Mouse (Mus musculus) embryonic fibroblast, embryonic 13.5 days (primary cell): ENCODE measurements around the gene Slc16a3.

Experiments used
- CTCF ChIP-seq: IDR thresholded peaks from 2 replicates; pipeline ENCODE4 v1.5.1; 2011; ENCODE audit warnings: mild to moderate bottlenecking, control low read depth, low read length, moderate library complexity, borderline replicate concordance; ENCODE audit not compliant: insufficient read depth
- POLR2A ChIP-seq: IDR thresholded peaks from 2 replicates; pipeline ENCODE4 v1.6.1; 2011; ENCODE audit warnings: low read depth, mild to moderate bottlenecking, control low read depth, low read length, moderate library complexity

- TF ChIP-seq CTCF (no peak), POLR2A (no peak)
Measured at GRCm38 (mm10) chr11:121001966-121002365, 53.7 kb downstream of the Slc16a3 start.
